Comparison of ENCODE assay signal across 11 mouse cellular contexts in the genomic region with DNA sequence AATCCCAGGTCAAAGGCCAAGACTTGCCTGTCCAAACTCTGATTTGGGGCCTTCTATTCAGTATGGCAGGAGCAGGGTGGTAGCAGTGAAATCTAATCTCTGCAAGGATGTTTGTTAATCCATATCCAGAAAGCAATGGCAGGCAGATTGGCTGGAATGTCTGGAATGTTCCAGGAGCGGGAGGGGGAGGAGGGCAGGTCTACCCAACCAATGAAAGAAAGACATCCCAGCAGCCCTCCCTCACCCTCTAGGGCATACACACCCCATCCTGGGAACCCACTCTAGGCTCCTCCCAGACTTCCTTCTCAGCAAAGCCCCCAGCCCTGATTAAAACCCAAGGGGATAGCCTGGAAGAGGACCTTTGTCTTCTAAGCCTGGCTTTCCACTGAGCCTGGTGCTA. TPM values are rescaled to one million over a fixed set of nuclear protein-coding genes. Genes with fewer than 3 reads are reported as not detected.
DNase-seq lines count a peak whose midpoint lies in the region; ATAC-seq and TF ChIP-seq lines count a peak whose summit lies in the region.
"Had no signal": no experiment of that assay in that cellular context is flagged by ENCODE, and none has a peak within 500 bp of the region (broad histone marks: within the 10 kb centered on the region; RNA-seq: fewer than 3 reads in every experiment).

No protein-coding gene starts in this region.

- no peak overlapping the region for H3K4me3 ChIP-seq in forebrain, embryonic 12.5 days (replicated peaks)
- no peak overlapping the region for H3K4me3 ChIP-seq in forebrain, postnatal 0 days (ENCODE audit: low read depth, low read length)
- no peak overlapping the region for H3K4me3 ChIP-seq in intestine, embryonic 16.5 days (ENCODE audit: low read length)
- no peak overlapping the region for H3K4me3 ChIP-seq in liver, embryonic 16.5 days (ENCODE audit: low read depth, low read length)

- H3K9ac ChIP-seq in forebrain, embryonic 12.5 days: no peak overlapping the region
- H3K9ac ChIP-seq in forebrain, postnatal 0 days: no peak overlapping the region
- no peak overlapping the region for H3K9ac ChIP-seq in intestine, embryonic 16.5 days (ENCODE audit: low read depth, low read length)
- no peak overlapping the region for H3K9ac ChIP-seq in liver, embryonic 16.5 days (ENCODE audit: low read depth, low read length)

- peak overlapping the region; percentile 57 for H3K27ac ChIP-seq in forebrain, embryonic 12.5 days
- no peak overlapping the region for H3K27ac ChIP-seq in forebrain, postnatal 0 days (ENCODE audit: low read depth, low read length)
- peak overlapping the region; percentile 40 for H3K27ac ChIP-seq in intestine, embryonic 16.5 days (ENCODE audit: low read length)
- no peak overlapping the region for H3K27ac ChIP-seq in liver, embryonic 16.5 days (ENCODE audit: low read length)
- H3K27ac ChIP-seq: macrophage had no signal

- no peak for TF ChIP-seq CTCF in forebrain, postnatal 0 days (IDR thresholded peaks at IDR 0.05; ENCODE audit: low read depth)

- H3K27me3 ChIP-seq in forebrain, embryonic 12.5 days: no peaks in the 10 kb centered on the region
- H3K27me3 ChIP-seq in forebrain, postnatal 0 days (ENCODE audit: insufficient read depth, low read length): no peaks in the 10 kb centered on the region
- no peaks in the 10 kb centered on the region for H3K27me3 ChIP-seq in intestine, embryonic 16.5 days (replicated peaks; ENCODE audit: control insufficient read depth, insufficient read depth, low read length)
- H3K27me3 ChIP-seq in liver, embryonic 16.5 days (ENCODE audit: control insufficient read depth, insufficient read depth, low read depth, low read length): no peaks in the 10 kb centered on the region

- peaks cover 29% of the 10 kb centered on the region for H3K36me3 ChIP-seq in forebrain, embryonic 12.5 days (replicated peaks)
- no peaks in the 10 kb centered on the region for H3K36me3 ChIP-seq in forebrain, postnatal 0 days (ENCODE audit: insufficient read depth)
- 0 out of 2 replicates have a peak, but pooled peaks cover 6% of the 10 kb centered on the region for H3K36me3 ChIP-seq in intestine, embryonic 16.5 days (ENCODE audit: control insufficient read depth, insufficient read depth, low read length)
- no peaks in the 10 kb centered on the region for H3K36me3 ChIP-seq in liver, embryonic 16.5 days (ENCODE audit: control insufficient read depth, insufficient read depth)

- intact Hi-C loops in left cerebral cortex, postnatal 25 days (cut with DNase I): no loop called here

- H3K9me3 ChIP-seq in forebrain, embryonic 12.5 days: no peaks in the 10 kb centered on the region
- H3K9me3 ChIP-seq in forebrain, postnatal 0 days (ENCODE audit: low read length): no peaks in the 10 kb centered on the region
- H3K9me3 ChIP-seq in intestine, embryonic 16.5 days (ENCODE audit: control insufficient read depth, low read length): no peaks in the 10 kb centered on the region
- no peaks in the 10 kb centered on the region for H3K9me3 ChIP-seq in liver, embryonic 16.5 days (replicated peaks; ENCODE audit: control insufficient read depth, low read length)

- peaks cover 27% of the 10 kb centered on the region for H3K4me1 ChIP-seq in forebrain, embryonic 12.5 days
- H3K4me1 ChIP-seq in forebrain, postnatal 0 days (ENCODE audit: insufficient read depth): no peaks in the 10 kb centered on the region
- peaks cover 24% of the 10 kb centered on the region for H3K4me1 ChIP-seq in intestine, embryonic 16.5 days (ENCODE audit: control insufficient read depth, insufficient read depth, low read length)
- H3K4me1 ChIP-seq in liver, embryonic 16.5 days (ENCODE audit: control insufficient read depth, low read depth, low read length): peaks cover 6% of the 10 kb centered on the region

- no peak for ATAC-seq in forebrain, embryonic 12.5 days (ENCODE audit: low FRiP score)
- no peak for ATAC-seq in forebrain, postnatal 0 days
- ATAC-seq in intestine, embryonic 16.5 days: peak; percentile 71
- ATAC-seq in liver, embryonic 16.5 days (ENCODE audit: low read depth): peak; percentile 52; the same call in 1 of the 2 replicates
- no peak for ATAC-seq in megakaryocyte-erythroid progenitor cell, adult 5-6 weeks (replicated peaks; ENCODE audit: low FRiP score, low TSS enrichment, poor library complexity, severe bottlenecking)

- no peak for DNase-seq in forebrain, postnatal 0 days
- DNase-seq in NIH3T3 (ENCODE audit: low read depth): peak; percentile 60
- no peak for DNase-seq in natural killer cell, adult 2 months (ENCODE audit: low spot score in 2 of 2)
- no peak for DNase-seq in left cerebral cortex, postnatal 25 days (ENCODE audit: low spot score in 2 of 2)
- DNase-seq: cerebellum, adult 11 months had no signal

- WGBS in forebrain, embryonic 12.5 days: 50% methylated on average over 1 of the region's 1 CpGs
- 62% methylated on average over 1 of the region's 1 CpGs for WGBS in forebrain, postnatal 0 days
- 35% methylated on average over 1 of the region's 1 CpGs for WGBS in intestine, embryonic 16.5 days
- WGBS in liver, embryonic 16.5 days (ENCODE audit: insufficient replicate concordance): 70% methylated on average over 1 of the region's 1 CpGs

- H3K4me2 ChIP-seq in forebrain, embryonic 12.5 days: no peak overlapping the region
- H3K4me2 ChIP-seq in forebrain, postnatal 0 days (ENCODE audit: low read depth): no peak overlapping the region
- H3K4me2 ChIP-seq in intestine, embryonic 16.5 days (ENCODE audit: low read depth, low read length): no peak overlapping the region
- no peak overlapping the region for H3K4me2 ChIP-seq in liver, embryonic 16.5 days (ENCODE audit: low read depth, low read length)

RNA-seq across cellular contexts. Expression of a gene that starts 23.3 kb away (rescaled TPM):
- polyA plus RNA-seq in forebrain, embryonic 12.5 days (2016; fragmentation: Nextera tagmentation; extraction: Ambion mirVana): 97.9 and 103 TPM in 2 replicates
- total RNA-seq in forebrain, postnatal 0 days (2014; rRNA removed): 3.0 and 3.3 TPM in 2 replicates
- 1.8 and 2.5 TPM in 2 replicates for polyA plus RNA-seq in forebrain, postnatal 0 days (2015; fragmentation: Nextera tagmentation; extraction: Ambion mirVana)
- polyA plus RNA-seq in intestine, embryonic 16.5 days (2015; fragmentation: Nextera tagmentation; extraction: Ambion mirVana): 38.5 and 41.0 TPM in 2 replicates
- polyA plus RNA-seq in liver, embryonic 16.5 days (2015; fragmentation: Nextera tagmentation; extraction: Ambion mirVana): 10.4 and 10.8 TPM in 2 replicates
- total RNA-seq in megakaryocyte-erythroid progenitor cell, adult 5-6 weeks (2014; fragmentation: Nextera tagmentation): 0.02 TPM in 1 of 2 replicates, not detected in the other
- not detected in 2 replicates for total RNA-seq in megakaryocyte-erythroid progenitor cell, adult 5-6 weeks (2017)
- total RNA-seq in left cerebral cortex, postnatal 25 days (2021): under 1 TPM; 0.18 to 0.34 TPM
- polyA plus RNA-seq: macrophage had no signal

RNA-seq across cellular contexts. Expression of a gene that starts 41.9 kb away (rescaled TPM):
- polyA plus RNA-seq in forebrain, embryonic 12.5 days (2016; fragmentation: Nextera tagmentation; extraction: Ambion mirVana): not detected in 2 replicates
- total RNA-seq in forebrain, postnatal 0 days (2014; rRNA removed): not detected in 2 replicates
- polyA plus RNA-seq in forebrain, postnatal 0 days (2015; fragmentation: Nextera tagmentation; extraction: Ambion mirVana): not detected in 2 replicates
- polyA plus RNA-seq in intestine, embryonic 16.5 days (2015; fragmentation: Nextera tagmentation; extraction: Ambion mirVana): 19.9 and 21.5 TPM in 2 replicates
- 0.25 TPM in 1 of 2 replicates, not detected in the other for polyA plus RNA-seq in liver, embryonic 16.5 days (2015; fragmentation: Nextera tagmentation; extraction: Ambion mirVana)
- total RNA-seq in megakaryocyte-erythroid progenitor cell, adult 5-6 weeks (2014; fragmentation: Nextera tagmentation): not detected in 2 replicates
- not detected in 2 replicates for total RNA-seq in megakaryocyte-erythroid progenitor cell, adult 5-6 weeks (2017)
- not detected for total RNA-seq in left cerebral cortex, postnatal 25 days (2021)
- polyA plus RNA-seq: C2C12, macrophage had no signal

RNA-seq across cellular contexts. Expression of a gene that starts 52.2 kb away (rescaled TPM):
- polyA plus RNA-seq in forebrain, embryonic 12.5 days (2016; fragmentation: Nextera tagmentation; extraction: Ambion mirVana): 107 and 109 TPM in 2 replicates
- 36.5 and 36.7 TPM in 2 replicates for total RNA-seq in forebrain, postnatal 0 days (2014; rRNA removed)
- polyA plus RNA-seq in forebrain, postnatal 0 days (2015; fragmentation: Nextera tagmentation; extraction: Ambion mirVana): 112 and 120 TPM in 2 replicates
- 94.3 and 97.8 TPM in 2 replicates for polyA plus RNA-seq in intestine, embryonic 16.5 days (2015; fragmentation: Nextera tagmentation; extraction: Ambion mirVana)
- polyA plus RNA-seq in liver, embryonic 16.5 days (2015; fragmentation: Nextera tagmentation; extraction: Ambion mirVana): 47.5 and 54.4 TPM in 2 replicates
- total RNA-seq in megakaryocyte-erythroid progenitor cell, adult 5-6 weeks (2014; fragmentation: Nextera tagmentation): 94.1 and 96.1 TPM in 2 replicates
- 37.3 and 54.3 TPM in 2 replicates for total RNA-seq in megakaryocyte-erythroid progenitor cell, adult 5-6 weeks (2017)
- total RNA-seq in left cerebral cortex, postnatal 25 days (2021): 10 to 100 TPM; 95.0 to 97.4 TPM

Comparison
In these comparisons a context has a peak if more than half of its experiments do, and no peak if none do; other contexts are left out.
1. H3K27ac ChIP-seq: peak in forebrain, embryonic 12.5 days (single experiment) and intestine, embryonic 16.5 days (single experiment); none in forebrain, postnatal 0 days (single experiment) and liver, embryonic 16.5 days (single experiment).
2. ATAC-seq: peak in intestine, embryonic 16.5 days (single experiment) and liver, embryonic 16.5 days (single experiment); none in forebrain, embryonic 12.5 days (single experiment), forebrain, postnatal 0 days (single experiment) and megakaryocyte-erythroid progenitor cell, adult 5-6 weeks (single experiment).
3. RNA of a gene that starts 41.9 kb away (polyA plus RNA-seq): 19.9 to 21.5 TPM in intestine, embryonic 16.5 days; 0.25 TPM in liver, embryonic 16.5 days, not detected in forebrain, embryonic 12.5 days and not detected in forebrain, postnatal 0 days; every median in the first group is over 10 times any median in the second.